Mouse (Mus musculus) liver, embryonic 11.5 days (tissue): ENCODE data around the gene Sox5. TPM values are rescaled to one million over a fixed set of nuclear protein-coding genes. Genes with fewer than 3 reads are reported as not detected.

Experiments used
- ATAC-seq: fragments of 200-750 bp; cut with Nextera tagmentation; replicated peaks from 2 replicates; pipeline ENCODE4 v1.8.0; 2017; ENCODE audit warnings: moderate number of reproducible peaks, mild to moderate bottlenecking, moderate TSS enrichment, moderate library complexity; ENCODE audit not compliant: low FRiP score
- DNase-seq: peaks from one replicate; pipeline ENCODE4 v3.0.0-alpha.2; 2017; ENCODE audit warnings: low spot score
- H3K27ac ChIP-seq: fragments of 300-500 bp; sonication (generic); 2 replicates; pipeline ENCODE4 v1.5.1; 2014; ENCODE audit warnings: mild to moderate bottlenecking, low read depth, low read length, control low read depth
- H3K27me3 ChIP-seq: fragments of 300-500 bp; sonication (generic); replicated peaks from 2 replicates; pipeline ENCODE4 v1.6.1; 2014; ENCODE audit warnings: low read length, mixed read lengths; ENCODE audit not compliant: control insufficient read depth, insufficient read depth
- H3K36me3 ChIP-seq: fragments of 300-500 bp; sonication (generic); 2 replicates; pipeline ENCODE4 v1.6.1; 2014; ENCODE audit warnings: mild to moderate bottlenecking, low read length, moderate library complexity, mixed read lengths; ENCODE audit not compliant: control insufficient read depth, insufficient read depth
- H3K4me1 ChIP-seq: fragments of 300-500 bp; sonication (generic); replicated peaks from 2 replicates; pipeline ENCODE4 v1.6.1; 2014; ENCODE audit warnings: low read length, mixed read lengths; ENCODE audit not compliant: control insufficient read depth, insufficient read depth
- H3K4me2 ChIP-seq: fragments of 300-500 bp; sonication (generic); 2 replicates; pipeline ENCODE4 v1.6.1; 2014; ENCODE audit warnings: mild to moderate bottlenecking, control low read depth, moderate library complexity
- H3K4me3 ChIP-seq: fragments of 300-500 bp; sonication (generic); 2 replicates; pipeline ENCODE4 v1.5.1; 2014; ENCODE audit warnings: low read depth, low read length, control low read depth
- H3K9ac ChIP-seq: fragments of 300-500 bp; sonication (generic); 2 replicates; pipeline ENCODE4 v1.6.1; 2014; ENCODE audit warnings: low read depth, low read length, control low read depth
- H3K9me3 ChIP-seq: fragments of 300-500 bp; sonication (generic); 2 replicates; pipeline ENCODE4 v1.6.1; 2016; ENCODE audit warnings: low read length, inconsistent platforms, mixed read lengths; ENCODE audit not compliant: control insufficient read depth
- WGBS: fragments of 180-500 bp; shearing (Covaris S2); extraction: QIAGEN DNeasy Blood & Tissue Kit; methylation state at CpG from one replicate; pipeline ENCODE4 v1.1.7; 2014; 5-methylcytosine and 5-hydroxymethylcytosine counted together
- polyA plus RNA-seq: library from polyadenylated mRNA; unstranded; fragments of >200 nt; fragmentation: Nextera tagmentation; extraction: Ambion mirVana; gene quantifications from 2 replicates; pipeline ENCODE4 v1.2.1, GENCODE M21; 2014

Sox5 gene
- polyA plus RNA-seq, 1 experiment from 2014 or later: 10.6 TPM

GRCm38 (mm10) chr6:144480648-144481528 lies 300.9 kb downstream of the Sox5 start:
- no peak for DNase-seq
- 47% methylated on average over 5 of the region's 5 CpGs for WGBS

DNA sequence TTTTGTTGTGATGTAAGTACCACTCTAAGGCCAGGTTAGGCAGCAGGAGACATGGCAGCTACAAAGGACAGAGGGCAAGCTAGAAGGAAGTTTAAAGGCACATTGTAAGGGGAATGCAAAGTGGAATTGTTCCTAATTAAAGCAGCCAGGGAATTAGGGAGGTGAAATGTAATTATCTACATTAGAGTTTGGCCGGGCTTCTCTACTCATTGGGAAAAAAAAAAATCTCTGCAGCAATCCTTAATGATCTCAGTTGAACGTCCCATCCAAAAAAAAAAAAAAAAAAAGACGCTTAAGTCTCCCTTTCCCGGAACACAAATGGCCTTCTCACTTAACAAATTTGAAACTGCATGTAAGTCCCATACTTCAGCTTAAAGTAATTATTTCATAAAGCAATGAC lies 301.9 kb downstream of the Sox5 start:
- no peaks in the 10 kb centered on the region for H3K36me3 ChIP-seq
- H3K4me2 ChIP-seq: no peak overlapping the region
- H3K4me1 ChIP-seq: no peaks in the 10 kb centered on the region
- H3K9ac ChIP-seq: no peak overlapping the region
- no peak overlapping the region for H3K4me3 ChIP-seq
- WGBS: 73% methylated on average over 4 of the region's 4 CpGs
- H3K9me3 ChIP-seq: no peaks in the 10 kb centered on the region
- H3K27ac ChIP-seq: no peak overlapping the region
- no peak for ATAC-seq
- H3K27me3 ChIP-seq: no peaks in the 10 kb centered on the region
- no peak for DNase-seq

More at GRCm38 (mm10) chr6:144480648-144481528, 300.9 kb downstream of the Sox5 start:
- H3K9ac ChIP-seq: no peak overlapping the region
- H3K4me2 ChIP-seq: no peak overlapping the region
- ATAC-seq: no peak
- no peaks in the 10 kb centered on the region for H3K36me3 ChIP-seq
- no peaks in the 10 kb centered on the region for H3K9me3 ChIP-seq
- H3K27ac ChIP-seq: no peak overlapping the region
- H3K4me3 ChIP-seq: no peak overlapping the region
- H3K4me1 ChIP-seq: no peaks in the 10 kb centered on the region
- no peaks in the 10 kb centered on the region for H3K27me3 ChIP-seq

DNA sequence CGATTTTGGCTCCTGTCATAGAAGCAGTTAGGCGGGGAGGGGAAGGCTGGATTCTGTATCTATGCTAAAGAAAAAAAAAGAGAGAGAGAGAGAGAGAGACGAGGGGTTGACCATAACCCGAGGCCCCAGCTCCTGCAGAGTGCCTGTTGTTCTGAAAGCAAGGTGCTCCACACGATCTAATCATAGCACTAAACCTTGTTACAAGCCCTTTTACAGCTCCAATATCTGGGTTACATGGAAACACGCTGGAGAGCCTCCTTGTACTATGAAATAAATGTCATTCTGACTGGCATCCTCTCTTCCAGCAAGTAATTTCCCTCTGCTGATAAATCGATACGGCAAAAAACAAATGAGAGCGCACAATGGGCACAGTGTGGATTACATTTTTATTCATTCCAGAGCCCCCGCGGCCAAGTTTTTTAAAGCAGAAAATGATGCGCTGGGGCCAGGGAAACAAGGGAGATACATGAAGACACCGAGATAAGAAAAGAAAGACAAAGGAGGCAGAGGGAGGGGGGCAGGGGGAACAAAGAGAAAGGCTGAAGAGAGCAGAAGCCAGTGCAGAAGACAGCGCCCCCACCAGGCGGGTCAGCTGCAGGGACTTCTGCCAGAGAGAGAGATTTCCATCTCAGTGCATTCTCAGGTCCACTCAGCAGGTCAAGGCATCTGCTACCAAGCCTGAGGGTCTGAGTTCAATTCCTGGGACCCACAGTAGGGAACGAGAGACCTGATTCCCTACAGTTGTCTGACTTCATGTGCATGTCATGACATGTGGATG lies 304.3 kb downstream of the Sox5 start:
- ATAC-seq: no peak
- Histone ChIP-seq H3K9ac (no peak overlapping the region), H3K36me3 (no peaks in the 10 kb centered on the region), H3K27me3 (no peaks in the 10 kb centered on the region), H3K4me3 (no peak overlapping the region), H3K9me3 (no peaks in the 10 kb centered on the region), H3K4me1 (no peaks in the 10 kb centered on the region), H3K27ac (no peak overlapping the region), H3K4me2 (no peak overlapping the region)
- 78% methylated on average over 16 of the region's 16 CpGs for WGBS
- DNase-seq: no peak

- no peak for ATAC-seq
- Histone ChIP-seq H3K4me3 (no peak overlapping the region), H3K9me3 (no peaks in the 10 kb centered on the region), H3K27ac (no peak overlapping the region), H3K9ac (no peak overlapping the region), H3K27me3 (no peaks in the 10 kb centered on the region), H3K36me3 (no peaks in the 10 kb centered on the region), H3K4me2 (no peak overlapping the region), H3K4me1 (no peaks in the 10 kb centered on the region)
- no peak for DNase-seq
- 77% methylated on average over 7 of the region's 7 CpGs for WGBS
These were observed 308.3 kb downstream of the Sox5 start for GRCm38 (mm10) chr6:144473437-144473836.

DNA sequence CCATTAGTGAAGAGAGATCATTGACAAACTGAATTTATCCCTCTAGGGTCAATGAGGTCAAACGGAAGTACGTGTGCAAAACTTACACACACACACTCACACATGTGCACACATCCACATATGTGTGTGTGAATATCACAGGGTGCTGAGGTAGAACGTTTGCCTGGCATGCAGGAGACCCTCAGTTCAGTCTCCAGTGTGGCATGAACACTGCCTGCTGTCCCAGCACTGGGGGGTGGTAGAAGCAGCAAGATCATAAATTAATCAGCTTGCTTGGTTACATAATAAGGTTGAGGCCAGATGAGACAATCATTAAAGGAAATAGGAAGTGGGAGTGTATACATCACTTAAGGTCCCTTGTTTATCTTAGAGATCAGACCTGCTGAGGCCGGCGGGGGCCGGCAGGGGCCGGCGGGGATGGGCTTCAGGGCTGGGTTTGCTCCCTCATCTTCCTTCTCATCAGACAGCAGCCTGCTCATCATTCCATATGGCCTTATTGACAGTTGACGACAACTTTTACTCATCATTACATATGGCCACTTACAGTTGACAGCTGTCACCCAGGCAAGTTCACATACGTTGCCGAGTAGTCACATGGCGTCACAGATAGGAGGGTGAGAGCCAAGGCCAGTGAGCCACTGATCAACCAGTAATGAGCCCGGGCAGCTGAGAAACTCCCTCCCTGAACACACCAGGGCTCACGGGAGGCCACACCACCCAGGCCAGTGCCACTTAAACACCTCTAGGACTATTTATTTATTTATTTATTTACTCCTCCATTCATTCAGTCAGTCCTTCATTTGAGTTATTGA lies 309.5 kb downstream of the Sox5 start:
- Histone ChIP-seq H3K4me3 (no peak overlapping the region), H3K4me2 (no peak overlapping the region), H3K27me3 (no peaks in the 10 kb centered on the region), H3K36me3 (no peaks in the 10 kb centered on the region), H3K4me1 (no peaks in the 10 kb centered on the region), H3K9ac (no peak overlapping the region), H3K9me3 (no peaks in the 10 kb centered on the region), H3K27ac (no peak overlapping the region)
- WGBS: 69% methylated on average over 14 of the region's 14 CpGs
- ATAC-seq (no peak), DNase-seq (no peak)

GRCm38 (mm10) chr6:144466711-144467110 lies 315.1 kb downstream of the Sox5 start:
- 79% methylated on average over 15 of the region's 15 CpGs for WGBS
- no peak for DNase-seq
- no peak for ATAC-seq
- H3K4me1 ChIP-seq: no peaks in the 10 kb centered on the region
- no peak overlapping the region for H3K27ac ChIP-seq
- no peak overlapping the region for H3K4me3 ChIP-seq
- no peaks in the 10 kb centered on the region for H3K27me3 ChIP-seq
- H3K9me3 ChIP-seq: no peaks in the 10 kb centered on the region
- H3K36me3 ChIP-seq: no peaks in the 10 kb centered on the region
- no peak overlapping the region for H3K4me2 ChIP-seq
- H3K9ac ChIP-seq: no peak overlapping the region

GRCm38 (mm10) chr6:144463691-144464090 lies 318.1 kb downstream of the Sox5 start:
- Histone ChIP-seq H3K9me3 (no peaks in the 10 kb centered on the region), H3K4me1 (no peaks in the 10 kb centered on the region), H3K27me3 (no peaks in the 10 kb centered on the region), H3K36me3 (no peaks in the 10 kb centered on the region), H3K27ac (no peak overlapping the region), H3K9ac (no peak overlapping the region), H3K4me3 (no peak overlapping the region), H3K4me2 (no peak overlapping the region)
- no peak for ATAC-seq
- 81% methylated on average over 6 of the region's 6 CpGs for WGBS
- no peak for DNase-seq

GRCm38 (mm10) chr6:144463274-144463673 lies 318.5 kb downstream of the Sox5 start:
- no peaks in the 10 kb centered on the region for H3K36me3 ChIP-seq
- WGBS: 80% methylated on average over 5 of the region's 5 CpGs
- DNase-seq (no peak), ATAC-seq (no peak)
- H3K27ac ChIP-seq: no peak overlapping the region
- H3K9me3 ChIP-seq: no peaks in the 10 kb centered on the region
- no peak overlapping the region for H3K4me2 ChIP-seq
- no peaks in the 10 kb centered on the region for H3K4me1 ChIP-seq
- H3K27me3 ChIP-seq: no peaks in the 10 kb centered on the region
- H3K9ac ChIP-seq: no peak overlapping the region
- H3K4me3 ChIP-seq: no peak overlapping the region
